Mouse (Mus musculus) CH12.LX (cell line): Measurements from ENCODE around the gene Gpr142. TPM values are rescaled to one million over a fixed set of nuclear protein-coding genes. Genes with fewer than 3 reads are reported as not detected.
A peak's percentile ranks its signal among the peaks of the same experiment; 100 is the strongest.

ENCODE experiments used
- DNase-seq: peaks from one replicate; pipeline ENCODE4 v3.0.0-alpha.2; 2013; ENCODE audit errors: extremely low read depth
- H3K27ac ChIP-seq: 2 replicates; pipeline ENCODE4 v1.5.1; 2012; ENCODE audit warnings: low read depth, mild to moderate bottlenecking, control low read depth, moderate library complexity; ENCODE audit not compliant: insufficient read depth
- H3K27me3 ChIP-seq: replicated peaks from 2 replicates; pipeline ENCODE3; 2012; ENCODE audit warnings: inconsistent platforms
- H3K36me3 ChIP-seq, 2 experiments: replicated peaks in 1 of 2; 2 replicates each; pipeline versions ENCODE3 to v1.6.1; 2012; ENCODE audit warnings: inconsistent platforms in 1 of 2, low read length in 1 of 2, mild to moderate bottlenecking in 1 of 2, mixed read lengths in 1 of 2, moderate library complexity in 1 of 2; ENCODE audit not compliant: control insufficient read depth in 1 of 2, insufficient read depth in 1 of 2
- H3K4me1 ChIP-seq, 2 experiments: 2 replicates each; pipeline ENCODE4 v1.6.1; 2012; ENCODE audit warnings: inconsistent platforms in 1 of 2, moderate library complexity in 1 of 2; ENCODE audit not compliant: insufficient read depth in 2 of 2, control insufficient read depth in 1 of 2
- H3K4me2 ChIP-seq: 2 replicates; pipeline ENCODE4 v1.6.1; 2012; ENCODE audit warnings: low read depth, mild to moderate bottlenecking, control low read depth; ENCODE audit not compliant: poor library complexity, insufficient read depth, severe bottlenecking
- H3K4me3 ChIP-seq, 3 experiments: fragments of 150-350 bp in 1 of 3; sonication (generic) in 1 of 3; replicated peaks in 1 of 3; 2 replicates each; pipeline versions ENCODE3 to v1.5.1; 2011 to 2012; ENCODE audit warnings: low read depth in 2 of 3, low read length in 2 of 3, mild to moderate bottlenecking in 2 of 3, moderate library complexity in 2 of 3, control low read depth in 1 of 3, improper control_type of control experiment in 1 of 3, inconsistent platforms in 1 of 3, mixed read lengths in 1 of 3; ENCODE audit not compliant: poor library complexity in 1 of 3
- H3K79me2 ChIP-seq: replicated peaks from 2 replicates; pipeline ENCODE4 v1.6.1; 2012; ENCODE audit warnings: mild to moderate bottlenecking, moderate library complexity; ENCODE audit not compliant: control insufficient read depth, poor library complexity, insufficient read depth, severe bottlenecking; ENCODE audit errors: extremely low read depth
- H3K9ac ChIP-seq: 2 replicates; pipeline ENCODE4 v1.6.1; 2012; ENCODE audit warnings: low read depth, mild to moderate bottlenecking, control low read depth, moderate library complexity; ENCODE audit not compliant: insufficient read depth
- H3K9me3 ChIP-seq: replicated peaks from 2 replicates; pipeline ENCODE3; 2012; ENCODE audit warnings: low read length, inconsistent platforms, mixed read lengths
- BHLHE40 ChIP-seq: IDR thresholded peaks from 2 replicates; pipeline ENCODE4 v1.6.1; 2011; ENCODE audit warnings: mild to moderate bottlenecking, low read depth, low read length, improper control_type of control experiment
- CHD1 ChIP-seq: IDR thresholded peaks from 2 replicates; pipeline ENCODE4 v1.6.1; 2012; ENCODE audit warnings: low read depth, low read length, improper control_type of control experiment, inconsistent platforms
- CHD2 ChIP-seq: IDR thresholded peaks from 2 replicates; pipeline ENCODE4 v1.6.1; 2011; ENCODE audit warnings: low read length, improper control_type of control experiment
- CTCF ChIP-seq, 2 experiments: IDR thresholded peaks in 1 of 2; conservative IDR thresholded peaks in 1 of 2; 2 replicates each; pipeline ENCODE4 v1.5.1; 2011 to 2012; ENCODE audit warnings: low read depth in 2 of 2, low read length in 2 of 2, improper control_type of control experiment in 1 of 2, inconsistent platforms in 1 of 2, mild to moderate bottlenecking in 1 of 2, moderate library complexity in 1 of 2
- E2F4 ChIP-seq: IDR thresholded peaks from 2 replicates; pipeline ENCODE4 v1.6.1; 2011; ENCODE audit warnings: low read depth, low read length, improper control_type of control experiment; ENCODE audit not compliant: insufficient replicate concordance
- EP300 ChIP-seq: IDR thresholded peaks from 2 replicates; pipeline ENCODE4 v1.6.1; 2011; ENCODE audit warnings: low read length, improper control_type of control experiment
- GABPA ChIP-seq: IDR thresholded peaks from 2 replicates; pipeline ENCODE4 v1.6.1; 2012; ENCODE audit warnings: low read depth, low read length, improper control_type of control experiment, inconsistent platforms; ENCODE audit not compliant: insufficient replicate concordance
- HCFC1 ChIP-seq: IDR thresholded peaks from 2 replicates; pipeline ENCODE4 v1.6.1; 2012; ENCODE audit warnings: low read depth, mild to moderate bottlenecking, inconsistent platforms, low read length, improper control_type of control experiment
- IRF4 ChIP-seq: IDR thresholded peaks from 2 replicates; pipeline ENCODE4 v1.6.1; 2014; ENCODE audit warnings: low read depth, mild to moderate bottlenecking, inconsistent platforms, low read length, improper control_type of control experiment
- JUN ChIP-seq: IDR thresholded peaks from 2 replicates; pipeline ENCODE4 v1.6.1; 2011; ENCODE audit warnings: low read depth, mild to moderate bottlenecking, low read length, improper control_type of control experiment, moderate library complexity; ENCODE audit not compliant: insufficient read depth
- JUND ChIP-seq: conservative IDR thresholded peaks from 2 replicates; pipeline ENCODE4 v1.6.1; 2011; ENCODE audit warnings: low read depth, low read length, improper control_type of control experiment
- KAT2A ChIP-seq: IDR thresholded peaks from 2 replicates; pipeline ENCODE4 v1.6.1; 2012; ENCODE audit warnings: low read length, improper control_type of control experiment, inconsistent platforms; ENCODE audit not compliant: insufficient replicate concordance
- MAX ChIP-seq: IDR thresholded peaks from 2 replicates; pipeline ENCODE4 v1.6.1; 2011; ENCODE audit warnings: low read length, improper control_type of control experiment
- MAZ ChIP-seq: IDR thresholded peaks from 2 replicates; pipeline ENCODE4 v1.6.1; 2012; ENCODE audit warnings: low read depth, mild to moderate bottlenecking, inconsistent platforms, low read length, improper control_type of control experiment, moderate library complexity
- MEF2A ChIP-seq: IDR thresholded peaks from 2 replicates; pipeline ENCODE4 v1.6.1; 2014; ENCODE audit warnings: low read depth, mild to moderate bottlenecking, inconsistent platforms, low read length, improper control_type of control experiment, borderline replicate concordance
- MYC ChIP-seq: IDR thresholded peaks from 2 replicates; pipeline ENCODE4 v1.6.1; 2011; ENCODE audit warnings: low read depth, mild to moderate bottlenecking, improper control_type of control experiment, low read length
- NELFE ChIP-seq: IDR thresholded peaks from 2 replicates; pipeline ENCODE4 v1.6.1; 2011; ENCODE audit warnings: low read depth, low read length, improper control_type of control experiment
- NRF1 ChIP-seq: IDR thresholded peaks from 2 replicates; pipeline ENCODE4 v1.6.1; 2014; ENCODE audit warnings: low read depth, mild to moderate bottlenecking, inconsistent platforms, low read length, improper control_type of control experiment, moderate library complexity
- PAX5 ChIP-seq: IDR thresholded peaks from 2 replicates; pipeline ENCODE4 v1.6.1; 2012; ENCODE audit warnings: low read length, inconsistent platforms, mixed read lengths
- POLR2A ChIP-seq: IDR thresholded peaks from 2 replicates; pipeline ENCODE4 v1.6.1; 2011; ENCODE audit warnings: low read depth, mild to moderate bottlenecking, improper control_type of control experiment, low read length
- RAD21 ChIP-seq: IDR thresholded peaks from 2 replicates; pipeline ENCODE4 v1.6.1; 2011; ENCODE audit warnings: low read depth, mild to moderate bottlenecking, low read length, improper control_type of control experiment, moderate library complexity
- SIN3A ChIP-seq: IDR thresholded peaks from 2 replicates; pipeline ENCODE4 v1.6.1; 2012; ENCODE audit warnings: low read length, improper control_type of control experiment, inconsistent platforms
- SMC3 ChIP-seq: IDR thresholded peaks from 2 replicates; pipeline ENCODE4 v1.6.1; 2011; ENCODE audit warnings: low read depth, low read length, improper control_type of control experiment
- TBP ChIP-seq: conservative IDR thresholded peaks from 2 replicates; pipeline ENCODE4 v1.6.1; 2011; ENCODE audit warnings: low read depth, low read length, improper control_type of control experiment
- TCF12 ChIP-seq: IDR thresholded peaks from 2 replicates; pipeline ENCODE4 v1.6.1; 2014; ENCODE audit warnings: low read depth, mild to moderate bottlenecking, inconsistent platforms, low read length, improper control_type of control experiment
- UBTF ChIP-seq: IDR thresholded peaks from 2 replicates; pipeline ENCODE4 v1.6.1; 2012; ENCODE audit warnings: low read depth, mild to moderate bottlenecking, inconsistent platforms, low read length, improper control_type of control experiment, moderate library complexity
- USF1 ChIP-seq: IDR thresholded peaks from 2 replicates; pipeline ENCODE4 v1.6.1; 2014; ENCODE audit warnings: low read depth, mild to moderate bottlenecking, inconsistent platforms, low read length, improper control_type of control experiment
- USF2 ChIP-seq: conservative IDR thresholded peaks from 2 replicates; pipeline ENCODE4 v1.6.1; 2011; ENCODE audit warnings: low read depth, low read length, improper control_type of control experiment
- ZC3H11A ChIP-seq: IDR thresholded peaks from 2 replicates; pipeline ENCODE4 v1.6.1; 2012; ENCODE audit warnings: low read depth, mild to moderate bottlenecking, inconsistent platforms, low read length, improper control_type of control experiment
- ZKSCAN1 ChIP-seq: IDR thresholded peaks from 2 replicates; pipeline ENCODE4 v1.6.1; 2012; ENCODE audit warnings: low read depth, inconsistent platforms, low read length, improper control_type of control experiment, borderline replicate concordance
- ZMIZ1 ChIP-seq: IDR thresholded peaks from 2 replicates; pipeline ENCODE4 v1.6.1; 2012; ENCODE audit warnings: low read depth, mild to moderate bottlenecking, inconsistent platforms, low read length, improper control_type of control experiment
- ZNF384 ChIP-seq: IDR thresholded peaks from 2 replicates; pipeline ENCODE4 v1.6.1; 2012; ENCODE audit warnings: low read depth, low read length, improper control_type of control experiment, inconsistent platforms
- dilution Hi-C: fragments of 300-500 bp; cut with MboI; formaldehyde crosslinking; loops from 2 replicates; pipeline ENCODE4 v1.14.3; 2020; ENCODE audit warnings: low sequenced_read_pairs; ENCODE audit not compliant: extremely low pct_unique_long_range_greater_than_20kb, extremely low pct_ligation_motif_present
- in situ Hi-C: fragments of 300-500 bp; cut with MboI; formaldehyde crosslinking; loops from 3 replicates; pipeline ENCODE4 v1.14.3; 2019; ENCODE audit warnings: low sequenced_read_pairs, low pct_ligation_motif_present, low pct_unique_long_range_greater_than_20kb, mixed read lengths
- polyA plus RNA-seq: library from polyadenylated mRNA; unstranded; fragments of >175 nt; gene quantifications from 2 replicates; pipeline ENCODE4 v1.2.1, GENCODE M21; 2012; ENCODE audit warnings: low read depth; ENCODE audit not compliant: insufficient read length
- total RNA-seq, 2 experiments: library from RNA; depleted of rRNA; stranded (reverse); fragments of 300-350 nt in 1 of 2; fragments of >200 nt in 1 of 2; gene quantifications; 2 replicates each; pipeline ENCODE4 v1.2.3; 2012 to 2014

Gene Gpr142
- total and polyA plus RNA-seq, 3 experiments, result not detected

DNA sequence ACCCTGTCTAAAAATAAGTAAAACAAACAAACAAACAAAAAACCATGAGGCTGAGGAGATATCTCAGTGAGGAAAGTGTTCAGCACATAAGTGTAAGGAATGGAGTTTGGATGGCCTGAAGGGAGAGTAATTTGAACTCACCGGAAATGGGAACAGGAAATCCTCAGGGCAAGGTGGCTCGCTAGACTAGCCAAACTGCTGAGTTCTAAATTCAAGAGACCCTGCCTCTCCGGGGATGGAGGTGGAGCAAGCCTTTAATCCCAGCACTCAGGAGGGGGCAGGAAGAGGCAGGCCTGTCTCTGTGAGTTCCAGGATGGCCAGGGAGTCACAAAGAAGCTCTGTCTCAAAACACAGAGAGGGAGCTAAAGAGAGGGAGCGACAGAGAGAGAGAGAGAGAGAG lies 11.6 kb downstream of the Gpr142 start:
- TF ChIP-seq SIN3A (no peak), POLR2A (no peak), TCF12 (no peak), BHLHE40 (no peak), NRF1 (no peak), CHD1 (no peak), CHD2 (no peak), HCFC1 (no peak), PAX5 (no peak), MAX (no peak), USF1 (no peak), MAZ (no peak), IRF4 (no peak), JUN (no peak), UBTF (no peak), MEF2A (no peak), EP300 (no peak)
- TF ChIP-seq, all 38 proteins: peak for 0
- Histone ChIP-seq H3K79me2 (no peaks in the 10 kb centered on the region), H3K9me3 (no peaks in the 10 kb centered on the region), H3K27ac (no peak overlapping the region), H3K9ac (no peak overlapping the region), H3K4me3 (no peak overlapping the region), H3K27me3 (peaks cover 2% of the 10 kb centered on the region), H3K4me1 (peaks cover 12 to 26% of the 10 kb centered on the region in 2 experiments), H3K36me3 (no peaks in the 10 kb centered on the region), H3K4me2 (no peak overlapping the region)
- DNase-seq, result no peak
- in situ Hi-C loops, result no loop called here
- dilution Hi-C loops, result no loop called here

DNA sequence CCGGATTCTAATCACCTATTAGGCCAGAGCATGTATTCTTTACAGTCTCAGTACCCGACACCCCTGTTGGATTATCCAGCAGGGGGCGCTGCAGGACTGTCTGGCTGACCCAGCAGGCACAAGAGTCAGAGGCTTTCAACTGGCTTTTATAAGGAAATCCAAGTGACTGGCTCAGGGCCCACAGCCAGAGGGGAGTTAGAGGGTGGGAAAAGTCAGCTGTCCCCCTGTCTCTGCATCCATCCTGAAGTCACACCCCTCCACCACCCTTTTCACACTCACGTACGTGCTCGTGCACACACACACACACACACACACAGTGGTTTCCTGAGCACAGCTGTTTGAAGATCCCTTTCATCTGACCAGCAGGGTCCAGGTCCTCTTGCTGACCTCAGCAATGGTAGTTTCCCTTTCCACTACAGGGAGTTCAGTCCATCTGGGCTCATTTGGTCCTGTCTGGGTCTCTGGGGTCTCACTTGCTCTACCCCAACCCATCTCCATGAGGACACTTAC lies 14.1 kb downstream of the Gpr142 start:
- Histone ChIP-seq H3K4me1 (peaks cover 15 to 22% of the 10 kb centered on the region in 2 experiments), H3K27ac (no peak overlapping the region), H3K9me3 (no peaks in the 10 kb centered on the region), H3K9ac (no peak overlapping the region), H3K36me3 (peaks cover 0 to 2% of the 10 kb centered on the region in 2 experiments), H3K4me3 (no peak overlapping the region), H3K27me3 (peaks cover 5% of the 10 kb centered on the region), H3K79me2 (no peaks in the 10 kb centered on the region), H3K4me2 (no peak overlapping the region)
- dilution Hi-C loops (no loop called here), in situ Hi-C loops (no loop called here)
- peak; percentile 88 for DNase-seq
- TF ChIP-seq PAX5 (no peak), GABPA (no peak), MYC (no peak), E2F4 (no peak), CHD1 (no peak), UBTF (no peak), NRF1 (no peak), ZC3H11A (peak; percentile 90), ZMIZ1 (no peak), SMC3 (peak; percentile 99), USF2 (no peak), ZKSCAN1 (no peak), CTCF (conservative IDR thresholded peaks at IDR 0.05 in 1 of 2, IDR thresholded peaks at IDR 0.05 in 1 of 2; ENCODE audit: low read depth in 2 of 2, low read length in 2 of 2) (peak; percentile 92 to 98), KAT2A (no peak), TCF12 (0 out of 2 replicates have a peak, but pooled peaks have one; percentile 36), JUND (0 out of 2 replicates have a peak, but pooled peaks have one; percentile 10), ZNF384 (0 out of 2 replicates have a peak, but pooled peaks have one; percentile 33), TBP (no peak), NELFE (peak; percentile 30; the same call in 1 of the 2 replicates), MAX (no peak), IRF4 (peak; percentile 38; the same call in 1 of the 2 replicates), BHLHE40 (peak; percentile 31; the same call in 1 of the 2 replicates), RAD21 (peak; percentile 98)
